Mouse (Mus musculus): Measurements from ENCODE around the gene Gdpd5.
"Not testable (repeated sequence)": the region's sequence is repeated elsewhere in the genome, so short reads cannot be mapped to it uniquely, and the experiment has no call there.

Gdpd5 gene

GRCm38 (mm10) chr7:99483271-99483923 is 102.2 kb downstream of the Gdpd5 start, which contains the start of gene Rps3:
TSS of gene Rps3 (minus strand) at chr7:99483738.
- peak; percentile 95 to 96 for DNase-seq

GRCm38 (mm10) chr7:99483924-99484319 is 102.7 kb downstream of the Gdpd5 start:
- no peak for DNase-seq

GRCm38 (mm10) chr7:99484679-99485078 is 103.5 kb downstream of the Gdpd5 start:
- no peak for DNase-seq

GRCm38 (mm10) chr7:99489708-99490107 is 108.5 kb downstream of the Gdpd5 start:
- DNase-seq = no peak

GRCm38 (mm10) chr7:99499128-99499527 is 117.9 kb downstream of the Gdpd5 start:
- DNase-seq = peak; percentile 49 to 72

- peak; percentile 86 for DNase-seq
Observed at GRCm38 (mm10) chr7:99500201-99500600, 119.0 kb downstream of the Gdpd5 start.

- peak in 1 of 2 experiments; percentile 54 for DNase-seq
Observed at GRCm38 (mm10) chr7:99500655-99501054, 119.4 kb downstream of the Gdpd5 start.

- DNase-seq = no peak
Observed at GRCm38 (mm10) chr7:99501148-99501547, 119.9 kb downstream of the Gdpd5 start.

- DNase-seq = no peak
Observed at GRCm38 (mm10) chr7:99504556-99504955, 123.3 kb downstream of the Gdpd5 start.

- DNase-seq = not testable (repeated sequence)
Observed at GRCm38 (mm10) chr7:99508187-99508586, 127.0 kb downstream of the Gdpd5 start.

- peak; percentile 35 to 66 for DNase-seq
Observed at GRCm38 (mm10) chr7:99510087-99510501, 128.9 kb downstream of the Gdpd5 start.
